Mouse (Mus musculus): ENCODE measurements around the gene Map7d2.

Map7d2 gene

DNA sequence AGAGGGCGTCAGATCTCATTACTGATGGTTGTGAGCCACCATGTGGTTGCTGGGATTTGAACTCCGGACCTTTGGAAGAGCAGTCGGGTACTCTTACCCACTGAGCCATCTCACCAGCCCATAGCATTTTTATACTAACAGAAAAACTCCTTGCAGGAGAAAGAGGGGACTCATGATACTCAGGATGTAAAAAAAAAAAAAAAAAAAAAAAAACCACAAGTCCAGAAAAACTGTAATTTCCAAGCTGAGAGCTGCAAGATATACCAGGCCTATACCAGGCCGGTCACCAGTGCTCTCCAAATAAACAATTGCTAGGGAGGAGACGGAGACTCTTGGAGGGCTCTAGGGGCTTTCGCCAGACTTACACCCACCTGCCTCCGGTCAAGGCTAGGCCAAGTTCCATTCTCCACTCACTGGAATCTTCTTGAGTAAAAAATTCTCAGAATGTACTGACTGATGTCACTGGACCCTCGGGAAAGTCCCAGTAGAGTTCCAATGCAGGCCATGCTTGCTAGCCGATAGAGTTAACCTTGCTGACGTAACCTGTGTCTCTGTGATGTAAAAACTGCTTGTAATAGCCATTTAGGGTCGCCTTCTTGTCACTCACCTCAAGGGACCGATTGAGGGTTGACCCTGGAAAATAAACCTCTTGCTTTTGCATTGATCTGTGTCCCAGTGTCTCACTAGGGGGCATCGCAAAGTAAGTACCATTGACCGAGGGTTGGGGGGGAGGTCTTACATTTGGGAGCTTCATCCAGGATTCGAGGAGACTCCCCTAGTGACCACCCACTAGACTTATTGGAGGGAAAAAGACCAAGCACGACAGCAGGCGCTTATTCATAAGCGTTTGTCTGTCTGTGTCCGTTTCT is 95.7 kb downstream of the Map7d2 start:
- no peak for DNase-seq (ENCODE audit: low spot score)

DNA sequence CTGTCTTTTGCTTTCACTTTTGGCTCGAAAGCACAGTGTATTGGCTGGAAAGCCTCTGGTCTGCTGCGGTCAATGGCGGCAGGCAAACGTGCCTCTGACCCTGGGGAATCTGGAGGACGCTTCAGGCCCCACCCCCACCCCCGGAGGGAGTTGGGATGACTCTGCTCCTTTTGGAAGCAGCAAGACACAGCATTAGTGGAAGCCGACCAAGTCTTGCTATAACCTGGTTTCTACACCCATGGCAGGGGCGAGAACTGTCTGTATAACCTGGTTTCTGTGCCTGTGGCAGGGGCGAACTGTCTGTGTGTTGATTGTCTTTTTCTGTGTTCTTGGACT is 96.3 kb downstream of the Map7d2 start:
- DNase-seq (ENCODE audit: low spot score), result no peak

DNA sequence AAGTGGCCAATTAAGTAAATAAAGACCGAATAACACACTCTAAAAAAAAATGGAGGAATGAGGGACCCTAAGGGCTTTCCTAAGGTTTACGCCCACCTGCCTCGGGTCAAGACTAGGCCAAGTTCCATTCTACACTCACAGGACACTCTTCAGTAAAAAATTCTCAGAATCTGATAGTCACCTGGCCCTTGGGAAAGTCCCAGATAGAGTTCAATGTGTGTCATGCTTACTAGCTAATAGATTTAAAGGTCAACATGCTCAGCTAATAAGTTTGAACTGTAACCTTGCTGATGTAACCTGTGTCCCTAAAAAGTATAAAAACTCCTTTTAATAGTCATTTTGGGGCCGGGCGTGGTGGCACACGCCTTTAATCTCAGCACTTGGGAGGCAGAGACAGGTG is 101.2 kb downstream of the Map7d2 start:
- no peak for DNase-seq (ENCODE audit: low spot score)

DNA sequence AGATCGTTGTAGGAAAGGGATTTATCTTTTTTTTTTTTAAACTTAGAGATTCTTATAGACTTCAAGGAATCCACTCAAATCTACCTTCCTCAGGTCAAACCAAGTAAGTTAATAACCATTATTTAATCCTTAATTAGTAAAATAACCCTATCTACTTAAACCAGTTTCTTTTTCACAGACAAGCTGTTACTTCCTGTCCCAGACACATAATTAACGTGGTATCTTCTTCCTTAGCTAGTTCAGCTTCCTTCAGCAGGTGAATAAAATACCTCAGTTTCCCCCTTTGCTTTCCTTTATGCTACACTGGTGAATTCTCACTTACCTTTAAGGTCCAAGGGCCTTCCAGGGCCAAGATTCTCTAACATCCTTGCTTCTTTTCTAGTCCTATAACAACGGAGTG is 107.4 kb downstream of the Map7d2 start:
- no peak for DNase-seq (ENCODE audit: low spot score)

DNA sequence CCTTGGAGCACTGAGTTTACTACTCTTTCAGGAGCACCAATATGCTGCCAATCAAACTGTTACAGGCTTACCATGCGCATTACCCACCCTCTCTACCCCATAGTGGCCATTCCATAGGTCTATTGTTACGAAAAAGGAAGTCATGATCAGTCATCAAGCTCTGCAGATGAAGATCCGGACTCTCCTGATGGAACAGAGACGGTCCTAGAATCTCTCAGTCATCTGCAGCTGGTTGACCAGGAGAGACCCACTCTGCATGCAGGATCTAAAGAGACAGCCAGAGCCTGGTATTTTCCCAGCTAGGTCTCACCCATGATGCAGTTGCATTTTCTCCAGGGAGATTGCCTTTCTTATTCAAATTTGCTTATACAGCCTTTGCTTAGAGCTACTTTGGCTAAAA is 108.3 kb downstream of the Map7d2 start:
- no peak for DNase-seq (ENCODE audit: low spot score)

GRCm38 (mm10) chrX:159526388-159526787 is 112.0 kb downstream of the Map7d2 start, which contains the start of gene Bclaf3:
Bclaf3 (plus strand) TSS chrX:159526688.
- no peak for DNase-seq (ENCODE audit: low spot score)

GRCm38 (mm10) chrX:159532427-159532810 is 118.0 kb downstream of the Map7d2 start:
- peak; percentile 94 for DNase-seq (ENCODE audit: low spot score)

DNA sequence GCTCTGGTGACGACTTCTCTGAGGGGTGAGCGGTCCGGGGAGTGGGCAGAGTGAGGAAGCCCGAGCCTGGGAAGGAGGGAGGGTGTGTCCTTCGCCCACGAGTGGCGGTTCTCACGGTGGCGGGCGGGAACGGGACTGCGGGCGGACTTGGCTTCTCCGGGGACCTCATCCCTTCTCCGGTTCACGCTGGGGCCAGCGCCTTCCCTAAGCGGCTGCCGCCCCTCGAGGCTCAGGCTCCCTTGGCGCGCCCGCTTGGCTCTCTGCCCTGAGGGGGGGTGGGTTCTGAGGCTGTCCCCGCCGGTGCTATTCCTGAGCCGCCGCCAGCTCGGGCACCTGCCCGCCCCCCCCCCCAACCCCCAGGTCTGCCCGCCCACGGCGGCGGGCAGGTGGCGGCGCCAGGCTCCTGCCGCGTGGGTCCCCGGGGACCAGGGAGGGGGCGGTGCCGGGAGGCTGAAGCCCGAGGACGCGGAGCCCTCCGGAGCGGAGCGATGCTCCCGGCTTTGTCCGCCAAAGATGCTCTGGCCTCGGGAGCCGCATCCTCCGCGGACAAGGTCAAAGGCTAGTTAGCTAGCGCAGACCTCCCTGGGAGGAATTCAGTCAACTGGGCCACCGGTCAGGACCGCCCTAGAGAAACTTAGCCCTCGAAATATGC is 118.6 kb downstream of the Map7d2 start:
- peak; percentile 35 for DNase-seq (ENCODE audit: low spot score)

GRCm38 (mm10) chrX:159541936-159542335 is 127.6 kb downstream of the Map7d2 start:
- DNase-seq (ENCODE audit: low spot score), result no peak

GRCm38 (mm10) chrX:159547093-159547492 is 132.7 kb downstream of the Map7d2 start:
- no peak for DNase-seq (ENCODE audit: low spot score)
